Mouse (Mus musculus): ENCODE data around the gene Lrrc75b.

DNA sequence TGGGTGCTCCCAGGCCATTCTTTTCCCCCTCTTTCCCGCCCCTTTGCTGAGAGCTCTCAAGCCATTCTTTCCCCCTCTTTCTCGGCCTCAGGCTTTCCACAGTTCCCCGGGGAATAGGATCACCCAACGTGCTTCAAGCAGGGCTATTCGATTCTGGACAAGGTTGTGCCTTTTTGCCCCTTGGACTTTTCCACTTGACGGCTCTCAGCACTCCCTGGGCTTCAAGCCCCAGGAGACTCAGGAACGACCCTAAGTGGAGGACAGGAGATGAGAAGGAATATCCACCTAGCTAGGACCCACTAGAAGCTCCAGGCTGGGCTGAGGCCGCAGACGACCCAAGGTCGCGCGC lies 43.4 kb downstream of the Lrrc75b start:
- TF ChIP-seq POLR2A (IDR thresholded peaks at IDR 0.05; ENCODE audit: low read depth, low read length) (no peak), CTCF (IDR thresholded peaks at IDR 0.05; ENCODE audit: extremely low read depth, insufficient read depth, insufficient read length, insufficient replicate concordance) (no peak)

Data from spleen, adult 2 months (tissue).